Mouse (Mus musculus) forebrain, postnatal 0 days (tissue): ENCODE data around the gene Actn1. TPM values are rescaled to one million over a fixed set of nuclear protein-coding genes. Genes with fewer than 3 reads are reported as not detected.

ENCODE experiments used
- ATAC-seq: fragments of 200-750 bp; cut with Nextera tagmentation; 2 replicates; pipeline ENCODE4 v1.8.0; 2017; ENCODE audit warnings: mild to moderate bottlenecking, moderate library complexity
- DNase-seq: peaks from one replicate; pipeline ENCODE4 v3.0.0-alpha.2; 2015
- H3K27ac ChIP-seq: fragments of 300-500 bp; sonication (generic); 2 replicates; pipeline ENCODE4 v1.5.1; 2014; ENCODE audit warnings: low read depth, mild to moderate bottlenecking, antibody characterized with exemption, low read length, moderate library complexity, mixed read lengths
- H3K27me3 ChIP-seq: fragments of 300-500 bp; sonication (generic); 2 replicates; pipeline ENCODE4 v1.6.1; 2014; ENCODE audit warnings: mild to moderate bottlenecking, low read length, mixed read lengths; ENCODE audit not compliant: insufficient read depth
- H3K36me3 ChIP-seq: fragments of 300-500 bp; sonication (generic); 2 replicates; pipeline ENCODE4 v1.6.1; 2014; ENCODE audit warnings: mild to moderate bottlenecking, moderate library complexity; ENCODE audit not compliant: insufficient read depth
- H3K4me1 ChIP-seq: fragments of 300-500 bp; sonication (generic); 2 replicates; pipeline ENCODE4 v1.6.1; 2014; ENCODE audit warnings: antibody characterized with exemption; ENCODE audit not compliant: insufficient read depth
- H3K4me2 ChIP-seq: fragments of 300-500 bp; sonication (generic); 2 replicates; pipeline ENCODE4 v1.6.1; 2014; ENCODE audit warnings: low read depth, mild to moderate bottlenecking, moderate library complexity
- H3K4me3 ChIP-seq: fragments of 300-500 bp; sonication (generic); 2 replicates; pipeline ENCODE4 v1.5.1; 2014; ENCODE audit warnings: low read depth, low read length, mixed read lengths
- H3K9ac ChIP-seq: fragments of 300-500 bp; sonication (generic); 2 replicates; pipeline ENCODE4 v1.6.1; 2014; ENCODE audit warnings: mild to moderate bottlenecking
- H3K9me3 ChIP-seq: fragments of 300-500 bp; sonication (generic); 2 replicates; pipeline ENCODE4 v1.6.1; 2016; ENCODE audit warnings: low read length
- CTCF ChIP-seq: sonication (generic); IDR thresholded peaks from 2 replicates; pipeline ENCODE4 v1.5.1; 2016; ENCODE audit warnings: antibody characterized with exemption, control low read depth, low read depth
- WGBS: fragments of 180-500 bp; shearing (Covaris S2); extraction: QIAGEN DNeasy Blood & Tissue Kit; methylation state at CpG from one replicate; pipeline ENCODE4 v1.1.7; 2014; 5-methylcytosine and 5-hydroxymethylcytosine counted together
- polyA plus RNA-seq: library from polyadenylated mRNA; unstranded; fragments of >200 nt; fragmentation: Nextera tagmentation; extraction: Ambion mirVana; gene quantifications from 2 replicates; pipeline ENCODE4 v1.2.1, GENCODE M21; 2015
- total RNA-seq: library from RNA; depleted of rRNA; stranded (reverse); fragments of >200 nt; gene quantifications from 2 replicates; pipeline ENCODE4 v1.2.3, GENCODE M21; 2014

Gene Actn1
- total and polyA plus RNA-seq, 2 experiments from 2014 or later = 6.7 to 19.1 TPM

DNA sequence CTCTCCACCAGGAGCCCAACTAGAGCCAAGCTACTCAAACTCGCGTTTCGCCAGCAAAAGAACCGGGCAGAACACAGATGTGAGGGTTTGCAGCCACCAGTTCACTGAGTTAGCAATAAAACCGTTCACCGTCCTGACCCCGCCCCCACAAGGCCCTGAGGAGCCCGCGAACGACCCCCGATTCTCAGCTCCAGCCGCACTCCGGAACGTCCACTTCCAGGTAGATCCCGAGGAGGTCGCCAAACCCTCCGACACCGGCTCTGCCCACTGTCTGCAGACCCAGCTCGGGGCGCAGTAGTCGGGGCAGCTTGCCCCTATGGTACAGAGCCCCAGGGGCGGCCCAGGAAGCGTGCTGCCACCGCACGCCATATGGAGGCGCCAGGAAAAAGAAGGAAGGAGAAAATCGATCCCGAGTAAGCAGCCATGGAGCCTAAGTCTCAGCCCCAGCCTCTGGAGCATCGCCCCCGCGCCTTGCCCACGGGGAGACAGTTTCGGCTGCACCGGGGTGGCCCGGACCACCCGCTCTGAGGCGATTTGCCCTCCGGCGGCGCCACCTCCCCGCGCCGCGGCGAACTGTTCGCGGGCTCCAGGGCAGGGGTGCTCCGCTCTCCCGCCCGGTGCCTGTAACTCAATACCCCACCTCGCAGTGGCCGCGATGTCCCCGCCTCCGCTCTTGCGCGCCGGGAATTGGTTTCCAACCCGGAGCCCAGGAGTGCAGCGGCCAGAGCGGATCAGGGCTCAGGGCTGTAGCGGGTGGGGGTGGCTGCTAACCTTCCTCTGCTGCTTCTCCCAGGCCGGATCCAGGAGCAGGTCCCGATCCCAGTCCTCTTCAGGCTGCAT lies 735 bp downstream of the Actn1 start:
- H3K4me2 ChIP-seq = peak overlapping the region; percentile 93
- H3K27me3 ChIP-seq = no peaks in the 10 kb centered on the region
- under 1% methylated on average over 60 of the region's 64 CpGs for WGBS
- H3K4me3 ChIP-seq = peak overlapping the region; percentile 85
- peak overlapping the region; percentile 89 for H3K27ac ChIP-seq
- DNase-seq = peak; percentile 72
- no peaks in the 10 kb centered on the region for H3K36me3 ChIP-seq
- H3K9ac ChIP-seq = peak overlapping the region; percentile 80
- 0 out of 2 replicates have a peak, but pooled peaks cover 3% of the 10 kb centered on the region for H3K4me1 ChIP-seq
- peak; percentile 60 for TF ChIP-seq CTCF
- ATAC-seq = peak; percentile 58
- no peaks in the 10 kb centered on the region for H3K9me3 ChIP-seq

DNA sequence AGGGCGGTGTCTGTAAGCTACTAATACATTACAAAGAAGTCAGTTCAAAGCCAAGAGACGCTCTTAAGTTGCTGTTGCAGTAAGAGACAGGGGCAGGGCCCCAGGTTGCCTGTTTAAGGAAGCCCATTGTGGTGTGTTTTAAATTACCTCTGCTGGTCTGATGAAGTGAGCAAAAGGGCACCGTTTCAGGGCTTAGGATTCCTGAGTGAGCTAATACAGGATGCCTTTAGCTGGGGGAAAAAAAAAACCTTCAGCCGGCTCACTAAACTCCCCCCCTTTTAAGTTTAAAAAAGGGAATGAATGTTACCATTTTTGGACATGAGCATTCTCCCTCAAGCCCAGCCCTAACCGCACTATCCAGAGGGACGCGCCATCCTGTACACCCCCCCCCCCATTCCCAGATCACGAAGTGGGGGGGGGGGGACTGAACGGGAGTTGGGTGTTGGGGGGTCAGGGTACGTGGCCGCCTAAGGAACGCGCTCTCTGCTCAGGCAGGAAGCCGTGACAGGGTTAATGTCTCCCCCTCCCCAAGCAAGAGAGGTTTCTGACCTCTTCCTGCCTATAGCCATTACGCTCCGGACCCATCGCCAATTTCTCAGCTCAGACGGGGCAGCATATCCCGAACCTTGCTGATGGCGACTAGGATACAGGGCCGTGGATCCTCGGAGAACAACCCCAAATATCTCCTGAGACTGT lies 1.5 kb downstream of the Actn1 start:
- DNase-seq (no peak), ATAC-seq (no peak)
- H3K27ac ChIP-seq = peak overlapping the region; percentile 89; the same call in 1 of the 2 replicates
- TF ChIP-seq CTCF = no peak
- peak overlapping the region; percentile 93 for H3K4me2 ChIP-seq
- H3K27me3 ChIP-seq = no peaks in the 10 kb centered on the region
- H3K36me3 ChIP-seq = no peaks in the 10 kb centered on the region
- WGBS = 1% methylated on average over 22 of the region's 22 CpGs
- H3K4me1 ChIP-seq = 0 out of 2 replicates have a peak, but pooled peaks cover 3% of the 10 kb centered on the region
- no peaks in the 10 kb centered on the region for H3K9me3 ChIP-seq
- peak overlapping the region; percentile 80 for H3K9ac ChIP-seq
- peak overlapping the region; percentile 85 for H3K4me3 ChIP-seq

DNA sequence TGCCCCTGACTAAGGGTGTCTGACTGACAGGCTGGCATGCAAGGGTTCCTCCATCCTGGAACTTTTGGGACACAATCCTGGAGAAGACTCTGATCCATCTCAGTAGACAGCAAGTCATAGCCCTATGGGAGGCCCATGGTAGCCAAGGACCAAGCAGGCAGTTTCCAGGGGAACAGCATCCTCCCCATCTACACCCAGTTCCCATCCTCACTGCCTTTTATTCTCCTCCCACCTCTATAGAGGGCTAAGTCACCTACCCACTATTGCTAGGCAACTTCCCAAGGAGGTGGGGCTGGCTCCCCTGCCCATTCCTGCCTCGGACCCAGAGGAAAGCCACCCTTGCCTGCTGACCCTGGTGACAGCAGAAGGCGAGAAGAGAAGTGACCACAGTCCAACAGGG lies 8.2 kb downstream of the Actn1 start:
- 57% methylated on average over 2 of the region's 2 CpGs for WGBS
- Histone ChIP-seq H3K4me1 (0 out of 2 replicates have a peak, but pooled peaks cover 3% of the 10 kb centered on the region), H3K9me3 (no peaks in the 10 kb centered on the region), H3K27ac (no peak overlapping the region), H3K9ac (no peak overlapping the region), H3K4me3 (no peak overlapping the region), H3K36me3 (no peaks in the 10 kb centered on the region), H3K4me2 (no peak overlapping the region), H3K27me3 (no peaks in the 10 kb centered on the region)
- TF ChIP-seq CTCF = no peak
- ATAC-seq (no peak), DNase-seq (no peak)

DNA sequence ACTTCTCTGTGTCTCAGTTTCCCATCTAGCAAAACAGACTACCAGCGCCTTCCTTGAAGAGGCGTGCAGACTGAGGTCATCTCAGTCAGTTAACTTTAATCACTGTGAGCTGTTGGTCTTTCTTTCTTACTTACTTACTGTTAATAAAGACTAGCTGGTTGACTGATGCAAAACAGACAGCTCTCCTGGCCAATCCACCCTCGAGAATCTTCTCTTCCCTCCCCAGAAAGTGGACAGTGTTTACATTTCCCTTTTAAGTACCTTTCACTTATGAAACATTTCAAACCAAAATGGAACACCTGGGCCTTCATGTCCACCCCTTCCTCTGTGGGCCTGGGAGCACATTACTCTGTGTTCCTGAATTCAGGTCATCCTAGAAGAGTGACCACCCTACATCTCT lies 8.6 kb downstream of the Actn1 start:
- Histone ChIP-seq H3K27me3 (no peaks in the 10 kb centered on the region), H3K4me2 (no peak overlapping the region), H3K27ac (no peak overlapping the region), H3K4me3 (no peak overlapping the region), H3K9ac (no peak overlapping the region), H3K9me3 (no peaks in the 10 kb centered on the region), H3K36me3 (no peaks in the 10 kb centered on the region), H3K4me1 (0 out of 2 replicates have a peak, but pooled peaks cover 3% of the 10 kb centered on the region)
- no peak for ATAC-seq
- DNase-seq = no peak
- WGBS = 78% methylated on average over 3 of the region's 3 CpGs
- no peak for TF ChIP-seq CTCF

DNA sequence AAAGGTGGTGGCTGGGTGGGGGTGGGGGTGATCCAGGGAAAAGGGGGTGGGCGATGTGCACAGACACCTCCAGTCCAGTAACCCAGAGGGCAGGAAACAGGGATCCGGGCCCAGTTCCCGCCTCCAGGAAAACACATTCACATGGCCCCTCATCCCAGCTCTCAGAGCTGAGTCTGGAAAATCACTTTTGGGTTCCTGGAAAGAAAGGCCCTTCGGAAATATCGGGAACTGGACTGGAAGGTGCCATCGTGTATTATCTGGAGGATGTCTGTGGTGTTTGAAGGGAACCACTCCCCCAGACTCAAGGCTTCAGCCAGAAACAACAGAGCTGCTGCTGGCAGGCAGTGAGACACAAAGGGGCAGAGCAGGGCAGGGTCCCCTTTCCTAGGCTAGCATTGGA lies 10.6 kb downstream of the Actn1 start:
- H3K36me3 ChIP-seq = no peaks in the 10 kb centered on the region
- no peak overlapping the region for H3K9ac ChIP-seq
- DNase-seq = no peak
- H3K27ac ChIP-seq = no peak overlapping the region
- no peaks in the 10 kb centered on the region for H3K9me3 ChIP-seq
- no peaks in the 10 kb centered on the region for H3K27me3 ChIP-seq
- ATAC-seq = no peak
- no peak overlapping the region for H3K4me3 ChIP-seq
- H3K4me1 ChIP-seq = 0 out of 2 replicates have a peak, but pooled peaks cover 3% of the 10 kb centered on the region
- TF ChIP-seq CTCF = no peak
- no peak overlapping the region for H3K4me2 ChIP-seq
- 64% methylated on average over 6 of the region's 6 CpGs for WGBS

DNA sequence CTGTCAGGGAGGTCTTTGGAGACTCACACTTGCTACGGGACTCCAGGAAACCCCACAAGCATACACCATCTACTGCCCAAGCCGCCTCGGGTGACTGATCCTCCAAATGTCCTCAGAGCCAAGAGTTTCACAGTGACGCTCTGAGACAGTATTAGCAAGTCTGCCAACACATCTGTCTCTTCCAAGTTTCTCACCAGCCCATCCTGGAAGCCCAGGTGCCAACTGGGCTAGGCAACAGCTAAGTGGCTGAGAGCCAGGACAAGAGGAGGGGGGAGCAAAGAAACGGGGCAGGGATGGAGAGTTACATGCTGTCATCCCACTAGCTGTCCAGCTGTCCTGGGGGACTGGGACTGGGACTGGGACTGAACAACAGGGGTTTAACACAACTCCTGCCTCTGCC lies 13.1 kb downstream of the Actn1 start:
- H3K9ac ChIP-seq = no peak overlapping the region
- no peaks in the 10 kb centered on the region for H3K36me3 ChIP-seq
- 0 out of 2 replicates have a peak, but pooled peaks cover under 1% of the 10 kb centered on the region for H3K4me1 ChIP-seq
- DNase-seq (no peak), ATAC-seq (no peak)
- no peak overlapping the region for H3K27ac ChIP-seq
- H3K4me3 ChIP-seq = no peak overlapping the region
- no peaks in the 10 kb centered on the region for H3K27me3 ChIP-seq
- no peak overlapping the region for H3K4me2 ChIP-seq
- H3K9me3 ChIP-seq = no peaks in the 10 kb centered on the region
- TF ChIP-seq CTCF = no peak
- 60% methylated on average over 5 of the region's 5 CpGs for WGBS

DNA sequence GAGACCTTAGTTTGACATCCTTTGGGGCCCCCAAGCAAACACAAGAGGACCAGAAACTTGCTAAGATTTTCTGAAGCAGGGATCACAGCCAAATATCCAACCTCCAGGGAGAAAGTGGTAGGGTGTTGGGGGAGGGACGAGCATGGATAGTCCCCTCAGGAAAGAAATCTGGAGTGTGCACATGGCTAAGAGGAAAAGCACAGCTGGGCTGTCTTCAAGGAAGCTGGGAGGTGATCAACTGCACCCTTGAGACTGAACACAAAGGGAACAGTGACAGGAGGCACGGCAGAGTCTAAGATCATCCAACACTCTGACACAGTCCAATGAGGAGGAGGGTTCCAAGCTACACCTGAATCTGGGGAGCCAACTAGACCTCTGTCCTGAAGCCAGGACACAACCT lies 13.7 kb downstream of the Actn1 start:
- no peak for ATAC-seq
- 65% methylated on average over 2 of the region's 2 CpGs for WGBS
- Histone ChIP-seq H3K27ac (no peak overlapping the region), H3K4me2 (no peak overlapping the region), H3K36me3 (no peaks in the 10 kb centered on the region), H3K27me3 (no peaks in the 10 kb centered on the region), H3K9me3 (no peaks in the 10 kb centered on the region), H3K4me3 (no peak overlapping the region), H3K9ac (no peak overlapping the region), H3K4me1 (no peaks in the 10 kb centered on the region)
- no peak for TF ChIP-seq CTCF
- DNase-seq = no peak
